ENCODE assay signal across 9 mouse cellular contexts in the genomic region with DNA sequence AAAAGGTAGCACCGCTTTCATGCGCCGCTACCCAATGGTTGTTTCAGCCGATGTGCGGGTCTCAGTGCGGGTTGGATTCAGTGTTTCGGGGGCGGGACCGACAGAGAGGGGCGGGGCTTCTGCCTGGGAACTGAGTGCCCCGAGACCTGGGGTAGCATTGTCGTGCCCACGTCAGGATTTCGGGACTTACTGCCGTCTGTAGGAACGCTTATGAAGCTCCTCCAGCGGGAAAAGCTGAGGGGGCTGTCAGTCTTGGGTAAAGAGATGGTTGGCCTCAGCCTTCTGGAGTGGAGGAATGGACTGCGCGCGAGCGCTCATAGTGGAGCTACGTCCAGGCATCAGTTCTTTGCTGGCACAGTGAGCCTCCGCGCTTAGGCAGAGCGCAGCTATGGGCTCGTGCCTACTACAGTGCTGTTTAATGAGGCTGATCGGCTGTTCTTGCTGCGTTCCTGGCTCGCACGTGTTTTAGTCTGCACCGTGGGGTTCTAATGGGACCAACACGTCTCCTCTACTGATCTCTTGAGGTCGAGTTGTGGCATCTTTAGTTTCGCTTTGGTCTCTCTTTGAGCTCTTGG. TPM values are rescaled to one million over a fixed set of nuclear protein-coding genes. Genes with fewer than 3 reads are reported as not detected.
DNase-seq lines count a peak whose midpoint lies in the region; ATAC-seq and TF ChIP-seq lines count a peak whose summit lies in the region.
"Had no signal": no experiment of that assay in that cellular context is flagged by ENCODE, and none has a peak within 500 bp of the region (broad histone marks: within the 10 kb centered on the region; RNA-seq: fewer than 3 reads in every experiment).

No protein-coding gene starts in this region.

- POLR2A ChIA-PET in Patski (lab: Charles Lee): no interaction called here

- under 1% methylated on average over 34 of the region's 34 CpGs for WGBS in forebrain, embryonic 14.5 days
- WGBS in intestine, embryonic 16.5 days: 2% methylated on average over 34 of the region's 34 CpGs
- under 1% methylated on average over 34 of the region's 34 CpGs for WGBS in stomach, embryonic 15.5 days

- no peaks in the 10 kb centered on the region for H3K9me3 ChIP-seq in forebrain, embryonic 14.5 days (replicated peaks; ENCODE audit: control insufficient read depth, low read length)
- H3K9me3 ChIP-seq in intestine, embryonic 16.5 days (ENCODE audit: control insufficient read depth, low read length): no peaks in the 10 kb centered on the region
- H3K9me3 ChIP-seq in stomach, embryonic 15.5 days: no peaks in the 10 kb centered on the region

- peak overlapping the region; percentile 33 for H3K4me3 ChIP-seq in forebrain, embryonic 14.5 days (ENCODE audit: low read depth, low read length)
- H3K4me3 ChIP-seq in intestine, embryonic 16.5 days (ENCODE audit: low read length): peak overlapping the region; percentile 52
- H3K4me3 ChIP-seq in stomach, embryonic 15.5 days (replicated peaks): peak overlapping the region; percentile 42

- no peaks in the 10 kb centered on the region for H3K36me3 ChIP-seq in forebrain, embryonic 14.5 days (ENCODE audit: control insufficient read depth, insufficient read depth, low read length)
- no peaks in the 10 kb centered on the region for H3K36me3 ChIP-seq in intestine, embryonic 16.5 days (ENCODE audit: control insufficient read depth, insufficient read depth, low read length)
- H3K36me3 ChIP-seq in stomach, embryonic 15.5 days: no peaks in the 10 kb centered on the region

- no peak for TF ChIP-seq CTCF in Patski (IDR thresholded peaks at IDR 0.05)

- H3K4me2 ChIP-seq in forebrain, embryonic 14.5 days (ENCODE audit: low read length): peak overlapping the region; percentile 65
- peak overlapping the region; percentile 86 for H3K4me2 ChIP-seq in intestine, embryonic 16.5 days (ENCODE audit: low read depth, low read length)
- H3K4me2 ChIP-seq in stomach, embryonic 15.5 days: peak overlapping the region; percentile 87

- H3K27me3 ChIP-seq in Patski: peaks cover 33% of the 10 kb centered on the region
- peaks cover 83% of the 10 kb centered on the region for H3K27me3 ChIP-seq in forebrain, embryonic 14.5 days (replicated peaks; ENCODE audit: control insufficient read depth, insufficient read depth, low read length)
- H3K27me3 ChIP-seq in intestine, embryonic 16.5 days (replicated peaks; ENCODE audit: control insufficient read depth, insufficient read depth, low read length): peaks cover 76% of the 10 kb centered on the region
- peaks cover 92% of the 10 kb centered on the region for H3K27me3 ChIP-seq in stomach, embryonic 15.5 days (replicated peaks)

- H3K27ac ChIP-seq in forebrain, embryonic 14.5 days (ENCODE audit: low read depth, low read length): no peak overlapping the region
- no peak overlapping the region for H3K27ac ChIP-seq in intestine, embryonic 16.5 days (ENCODE audit: low read length)
- no peak overlapping the region for H3K27ac ChIP-seq in stomach, embryonic 15.5 days

- CTCF ChIA-PET in Patski (lab: Charles Lee): no interaction called here

- in situ Hi-C loops in Patski (cut with MboI; ENCODE audit: low pct_unique_long_range_greater_than_20kb): no loop called here

- ATAC-seq in frontal cortex, adult (ENCODE audit: low TSS enrichment): peak; percentile 59; the same call in 1 of the 2 replicates
- ATAC-seq in Patski: peak; percentile 29
- ATAC-seq in forebrain, embryonic 14.5 days: peak; percentile 77
- ATAC-seq in intestine, embryonic 16.5 days: peak; percentile 58
- ATAC-seq in stomach, embryonic 15.5 days (ENCODE audit: insufficient read depth, low FRiP score, low read depth): peak; percentile 27; the same call in 1 of the 2 replicates

- peaks cover 15% of the 10 kb centered on the region for H3K4me1 ChIP-seq in forebrain, embryonic 14.5 days (ENCODE audit: control insufficient read depth, insufficient read depth, low read length)
- H3K4me1 ChIP-seq in intestine, embryonic 16.5 days (ENCODE audit: control insufficient read depth, insufficient read depth, low read length): peaks cover 19% of the 10 kb centered on the region
- H3K4me1 ChIP-seq in stomach, embryonic 15.5 days: peaks cover 22% of the 10 kb centered on the region

- H3K9ac ChIP-seq in forebrain, embryonic 14.5 days (ENCODE audit: low read length): no peak overlapping the region; the same call in 1 of the 2 replicates
- no peak overlapping the region for H3K9ac ChIP-seq in intestine, embryonic 16.5 days (ENCODE audit: low read depth, low read length)
- no peak overlapping the region for H3K9ac ChIP-seq in stomach, embryonic 15.5 days

- DNase-seq in frontal cortex, adult 2 months (ENCODE audit: extremely low spot score in 1 of 2, low spot score in 1 of 2): no peak
- no peak for DNase-seq in Patski (ENCODE audit: low read depth, low spot score)
- peak; percentile 70 for DNase-seq in forebrain, embryonic 14.5 days (ENCODE audit: low spot score)
- DNase-seq in lung, postnatal 4 days: peak; percentile 33 to 45
- DNase-seq in spleen, postnatal 4 days (ENCODE audit: low spot score in 2 of 2): no peak

RNA-seq across cellular contexts. Expression of a gene that starts 0.3 kb away (rescaled TPM):
- polyA plus RNA-seq in frontal cortex, adult 2 months (2012; rRNA removed): 0.17 and 0.28 TPM in 2 replicates
- polyA plus RNA-seq in Patski (2021): not detected
- polyA plus RNA-seq in forebrain, embryonic 14.5 days (2014; fragmentation: Nextera tagmentation; extraction: Ambion mirVana): 0.93 and 1.2 TPM in 2 replicates
- polyA plus RNA-seq in intestine, embryonic 16.5 days (2015; fragmentation: Nextera tagmentation; extraction: Ambion mirVana): not detected in 2 replicates
- not detected in 2 replicates for polyA plus RNA-seq in stomach, embryonic 15.5 days (2015; fragmentation: Nextera tagmentation; extraction: Ambion mirVana)

RNA-seq across cellular contexts. Expression of a gene that starts 12.7 kb away (rescaled TPM):
- 46.1 and 51.7 TPM in 2 replicates for polyA plus RNA-seq in frontal cortex, adult 2 months (2012; rRNA removed)
- polyA plus RNA-seq in Patski (2021): 29.2 TPM
- polyA plus RNA-seq in forebrain, embryonic 14.5 days (2014; fragmentation: Nextera tagmentation; extraction: Ambion mirVana): 64.3 and 67.7 TPM in 2 replicates
- polyA plus RNA-seq in intestine, embryonic 16.5 days (2015; fragmentation: Nextera tagmentation; extraction: Ambion mirVana): 34.3 and 35.3 TPM in 2 replicates
- 43.8 and 44.8 TPM in 2 replicates for polyA plus RNA-seq in stomach, embryonic 15.5 days (2015; fragmentation: Nextera tagmentation; extraction: Ambion mirVana)

RNA-seq across cellular contexts. Expression of a gene that starts 13.0 kb away (rescaled TPM):
- 67.6 and 71.5 TPM in 2 replicates for polyA plus RNA-seq in frontal cortex, adult 2 months (2012; rRNA removed)
- 28.8 TPM for polyA plus RNA-seq in Patski (2021)
- 52.5 and 53.6 TPM in 2 replicates for polyA plus RNA-seq in forebrain, embryonic 14.5 days (2014; fragmentation: Nextera tagmentation; extraction: Ambion mirVana)
- 31.7 and 32.8 TPM in 2 replicates for polyA plus RNA-seq in intestine, embryonic 16.5 days (2015; fragmentation: Nextera tagmentation; extraction: Ambion mirVana)
- polyA plus RNA-seq in stomach, embryonic 15.5 days (2015; fragmentation: Nextera tagmentation; extraction: Ambion mirVana): 34.8 and 35.7 TPM in 2 replicates

RNA-seq across cellular contexts. Expression of a gene that starts 33.1 kb away (rescaled TPM):
- 468 and 504 TPM in 2 replicates for polyA plus RNA-seq in frontal cortex, adult 2 months (2012; rRNA removed)
- polyA plus RNA-seq in Patski (2021): not detected
- 114 and 141 TPM in 2 replicates for polyA plus RNA-seq in forebrain, embryonic 14.5 days (2014; fragmentation: Nextera tagmentation; extraction: Ambion mirVana)
- 3.0 and 3.1 TPM in 2 replicates for polyA plus RNA-seq in intestine, embryonic 16.5 days (2015; fragmentation: Nextera tagmentation; extraction: Ambion mirVana)
- polyA plus RNA-seq in stomach, embryonic 15.5 days (2015; fragmentation: Nextera tagmentation; extraction: Ambion mirVana): 3.4 and 3.6 TPM in 2 replicates
- polyA plus RNA-seq: C2C12 had no signal

RNA-seq across cellular contexts. Expression of a gene that starts 44.0 kb away (rescaled TPM):
- 4.0 and 10.0 TPM in 2 replicates for polyA plus RNA-seq in frontal cortex, adult 2 months (2012; rRNA removed)
- not detected for polyA plus RNA-seq in Patski (2021)
- not detected in 2 replicates for polyA plus RNA-seq in forebrain, embryonic 14.5 days (2014; fragmentation: Nextera tagmentation; extraction: Ambion mirVana)
- 902 and 1,035 TPM in 2 replicates for polyA plus RNA-seq in intestine, embryonic 16.5 days (2015; fragmentation: Nextera tagmentation; extraction: Ambion mirVana)
- 165 and 169 TPM in 2 replicates for polyA plus RNA-seq in stomach, embryonic 15.5 days (2015; fragmentation: Nextera tagmentation; extraction: Ambion mirVana)
- polyA plus RNA-seq: C2C12 had no signal

Comparison
In these comparisons a context has a peak if more than half of its experiments do, and no peak if none do; other contexts are left out.
1. ATAC-seq: peak in every context shown above with its lines; median percentile 77 in forebrain, embryonic 14.5 days; 59 in frontal cortex, adult; 58 in intestine, embryonic 16.5 days; 29 in Patski; 27 in stomach, embryonic 15.5 days.
2. DNase-seq: peak in forebrain, embryonic 14.5 days (single experiment) and lung, postnatal 4 days (2 of 2); none in frontal cortex, adult 2 months (0 of 2), Patski (single experiment) and spleen, postnatal 4 days (0 of 2).
3. Peak in every context shown above with its lines, with median percentiles within 50 percentile points of each other: H3K4me2 ChIP-seq and H3K4me3 ChIP-seq.